Mouse (Mus musculus) spleen, adult 18-20 months (tissue): Measurements from ENCODE around the gene Spred2.
"Not testable (repeated sequence)": the region's sequence is repeated elsewhere in the genome, so short reads cannot be mapped to it uniquely, and the experiment has no call there.

Source experiments
- DNase-seq, 2 experiments: peaks; one replicate each; pipeline ENCODE4 v3.0.0; 2022; ENCODE audit warnings: mixed read lengths in 2 of 2

The Spred2 gene

GRCm38 (mm10) chr11:20064086-20064485 is 139.9 kb downstream of the Spred2 start:
- not testable (repeated sequence) for DNase-seq

- no peak for DNase-seq
Measured at GRCm38 (mm10) chr11:20064926-20065325, 140.8 kb downstream of the Spred2 start.

- no peak for DNase-seq
Measured at GRCm38 (mm10) chr11:20066106-20066505, 141.9 kb downstream of the Spred2 start.

GRCm38 (mm10) chr11:20067521-20067920 is 143.3 kb downstream of the Spred2 start:
- no peak for DNase-seq

GRCm38 (mm10) chr11:20068346-20069004 is 144.3 kb downstream of the Spred2 start:
- DNase-seq: no peak

GRCm38 (mm10) chr11:20072174-20072573 is 148.0 kb downstream of the Spred2 start:
- no peak for DNase-seq

- DNase-seq: no peak
Measured at GRCm38 (mm10) chr11:20072826-20073225, 148.7 kb downstream of the Spred2 start.
